Mouse (Mus musculus) layer of hippocampus, postnatal 14 days (tissue): ENCODE measurements around the gene Zfp1. TPM values are rescaled to one million over a fixed set of nuclear protein-coding genes. Genes with fewer than 3 reads are reported as not detected.

Experiments used
- DNase-seq, 2 experiments: peaks; one replicate each; pipeline ENCODE4 v3.0.0; 2021 to 2022; ENCODE audit warnings: low spot score in 2 of 2, mixed read lengths in 1 of 2
- microRNA-seq, 2 experiments: library from miRNA; unstranded; fragments of <30 nt; microRNA quantifications; one replicate each; pipeline ENCODE4 v1.2.0; 2021
- total RNA-seq, 2 experiments: library from RNA; stranded (reverse); gene quantifications; 2 replicates each; pipeline ENCODE4 v1.2.3; 2021

Gene Zfp1
- total RNA-seq, 2 experiments from 2014 or later: 21.2 to 22.7 TPM

DNA sequence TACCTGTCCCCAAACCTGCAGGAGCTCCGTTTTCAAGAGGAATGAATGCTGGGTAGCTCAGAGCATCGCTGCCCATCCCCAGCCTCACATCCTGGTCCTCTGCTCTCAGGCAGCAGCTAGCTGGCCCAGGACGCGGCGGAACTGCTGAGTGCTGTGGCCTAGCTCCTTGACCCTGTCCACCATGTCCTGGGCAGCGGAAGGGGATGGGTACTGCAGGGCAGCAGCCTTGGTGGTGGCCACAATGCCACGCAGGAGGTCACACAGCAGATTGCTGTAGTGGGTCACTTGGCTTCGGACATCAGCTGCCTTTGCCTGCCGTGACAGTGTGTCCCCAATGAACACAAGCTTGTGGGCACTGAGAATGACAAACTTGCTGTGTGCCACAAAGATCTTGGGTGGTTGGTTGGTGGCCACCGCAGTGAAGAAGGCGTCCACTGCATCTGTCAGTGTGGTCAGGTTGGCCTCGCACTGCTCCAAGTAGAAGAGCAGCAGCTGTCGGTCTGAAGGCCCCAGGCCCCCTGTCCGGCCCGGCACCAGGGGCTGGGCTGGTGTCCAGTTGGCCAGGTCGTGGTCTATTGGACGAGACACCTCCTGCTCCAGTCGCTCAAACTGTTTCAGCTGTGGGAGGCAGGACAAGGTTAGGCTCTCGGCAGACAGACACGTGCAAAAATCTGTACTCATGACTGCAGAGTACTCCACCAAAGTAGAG is 67.7 kb downstream of the Zfp1 start:
- DNase-seq: no peak

DNA sequence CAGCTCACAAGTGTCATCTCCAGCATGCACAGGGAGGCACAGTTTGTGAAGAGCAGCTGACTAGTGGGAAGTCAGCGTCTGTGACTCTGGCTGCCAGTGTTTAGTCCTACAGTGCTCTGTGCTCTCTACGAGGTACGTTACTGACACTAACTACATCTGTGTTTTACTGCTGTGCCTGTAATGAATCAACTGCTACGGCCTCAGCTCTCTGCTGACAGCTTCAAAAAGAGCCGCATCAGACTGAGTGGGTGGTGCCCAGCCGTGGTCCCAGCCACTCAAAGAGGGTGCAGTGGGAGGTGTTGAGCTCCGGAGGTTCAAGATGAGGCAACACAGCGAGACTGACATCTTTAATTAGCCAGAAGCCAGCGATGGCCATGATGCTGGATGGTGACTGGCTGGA is 68.9 kb downstream of the Zfp1 start:
- peak in 1 of 2 experiments; percentile 66 for DNase-seq

DNA sequence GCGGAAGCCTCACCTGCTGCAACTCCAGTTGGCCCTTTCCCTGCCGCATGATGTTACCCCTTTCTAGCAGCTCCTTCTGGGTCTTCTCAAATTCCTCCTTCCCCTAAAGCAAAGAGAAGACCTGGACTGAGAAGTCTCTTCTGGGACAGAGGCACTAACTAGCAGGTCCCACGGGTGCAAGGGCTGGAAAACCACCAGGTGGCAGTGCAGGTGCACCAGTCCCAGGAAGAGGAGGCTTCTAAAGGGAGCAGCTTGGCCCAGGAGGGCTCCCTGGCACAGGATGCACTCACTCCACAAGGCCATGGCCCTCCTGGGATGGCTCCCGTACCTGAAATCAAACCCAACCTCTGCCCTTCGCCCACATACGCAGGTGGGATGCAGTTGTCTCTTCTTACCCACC is 69.4 kb downstream of the Zfp1 start:
- peak in 1 of 2 experiments; percentile 60 for DNase-seq

DNA sequence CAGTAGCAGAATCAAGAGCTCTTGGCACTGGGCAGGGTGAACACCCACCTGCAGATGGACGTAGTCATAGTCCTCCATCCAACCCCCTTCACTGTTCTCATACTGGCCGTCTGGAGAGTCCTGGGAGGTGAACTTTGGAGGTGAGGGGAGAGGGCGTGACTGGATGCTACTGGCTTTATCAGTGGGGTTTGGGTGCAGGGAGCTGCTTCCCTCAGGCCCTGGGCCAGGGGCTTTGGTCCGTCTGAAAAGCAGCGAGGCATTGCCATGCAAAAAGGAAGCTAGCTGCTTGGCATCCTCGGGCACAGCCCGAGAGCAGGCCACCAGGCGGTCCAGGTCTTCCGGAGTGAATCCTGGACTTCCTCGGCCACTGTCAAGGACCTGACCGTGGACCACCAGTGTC is 70.1 kb downstream of the Zfp1 start:
- no peak for DNase-seq

DNA sequence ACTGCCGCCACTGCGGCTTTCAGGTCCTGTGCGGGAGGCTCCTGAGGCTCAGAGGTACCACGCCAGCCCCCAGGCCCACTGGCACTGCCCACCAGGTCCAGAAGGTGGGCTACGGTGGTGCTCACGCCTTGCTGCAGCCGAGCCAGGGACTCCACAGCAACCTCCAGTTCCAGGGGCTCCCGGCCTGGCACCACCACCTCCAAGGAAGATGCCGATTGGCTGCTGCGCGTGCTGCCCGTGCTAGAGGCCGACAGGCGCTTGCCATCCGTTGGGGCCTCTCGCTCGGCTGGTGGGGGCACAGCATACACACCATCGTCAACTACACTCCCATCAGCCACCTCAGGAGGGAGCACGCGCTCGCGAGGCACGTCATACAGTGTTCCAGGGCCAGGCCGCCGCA is 70.6 kb downstream of the Zfp1 start:
- no peak for DNase-seq

DNA sequence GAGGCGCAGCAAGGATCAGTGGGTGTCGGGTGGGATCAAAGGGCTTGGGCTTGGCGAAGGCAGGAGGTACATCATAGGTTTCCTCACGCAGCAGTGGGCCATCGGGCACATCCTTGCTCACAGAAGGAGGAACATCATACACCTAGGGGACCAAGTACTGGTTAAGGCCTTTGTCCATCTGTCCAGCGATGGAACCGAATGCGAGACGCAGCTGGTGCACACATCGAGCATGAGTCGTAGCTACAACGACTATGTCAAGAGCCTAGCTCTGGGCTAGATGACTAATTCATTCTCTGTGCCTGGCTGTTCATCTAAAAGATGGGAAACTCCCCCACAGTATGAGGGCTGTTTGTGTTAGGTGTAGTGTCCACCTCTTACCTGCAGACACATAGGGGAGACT is 71.1 kb downstream of the Zfp1 start:
- DNase-seq: no peak

DNA sequence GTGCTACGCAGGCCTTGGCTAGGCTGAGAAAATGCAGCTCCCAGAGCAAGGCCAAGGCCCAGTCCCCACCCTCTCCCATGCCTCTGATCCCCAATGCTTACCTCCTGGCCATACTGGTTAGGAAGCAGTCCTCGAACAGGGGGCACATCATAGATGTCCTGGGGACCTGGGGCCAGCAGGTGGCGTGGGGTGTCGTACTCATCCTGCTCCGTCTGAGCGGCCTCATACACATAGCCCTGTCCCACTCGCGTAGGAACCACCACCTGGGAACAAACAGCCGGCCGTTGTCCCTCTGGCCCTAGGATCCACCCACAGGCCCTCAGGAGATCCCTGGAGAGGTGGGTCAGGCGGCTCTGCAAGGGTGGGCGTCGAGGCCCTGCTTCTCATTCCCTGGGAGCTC is 72.3 kb downstream of the Zfp1 start:
- DNase-seq: no peak

DNA sequence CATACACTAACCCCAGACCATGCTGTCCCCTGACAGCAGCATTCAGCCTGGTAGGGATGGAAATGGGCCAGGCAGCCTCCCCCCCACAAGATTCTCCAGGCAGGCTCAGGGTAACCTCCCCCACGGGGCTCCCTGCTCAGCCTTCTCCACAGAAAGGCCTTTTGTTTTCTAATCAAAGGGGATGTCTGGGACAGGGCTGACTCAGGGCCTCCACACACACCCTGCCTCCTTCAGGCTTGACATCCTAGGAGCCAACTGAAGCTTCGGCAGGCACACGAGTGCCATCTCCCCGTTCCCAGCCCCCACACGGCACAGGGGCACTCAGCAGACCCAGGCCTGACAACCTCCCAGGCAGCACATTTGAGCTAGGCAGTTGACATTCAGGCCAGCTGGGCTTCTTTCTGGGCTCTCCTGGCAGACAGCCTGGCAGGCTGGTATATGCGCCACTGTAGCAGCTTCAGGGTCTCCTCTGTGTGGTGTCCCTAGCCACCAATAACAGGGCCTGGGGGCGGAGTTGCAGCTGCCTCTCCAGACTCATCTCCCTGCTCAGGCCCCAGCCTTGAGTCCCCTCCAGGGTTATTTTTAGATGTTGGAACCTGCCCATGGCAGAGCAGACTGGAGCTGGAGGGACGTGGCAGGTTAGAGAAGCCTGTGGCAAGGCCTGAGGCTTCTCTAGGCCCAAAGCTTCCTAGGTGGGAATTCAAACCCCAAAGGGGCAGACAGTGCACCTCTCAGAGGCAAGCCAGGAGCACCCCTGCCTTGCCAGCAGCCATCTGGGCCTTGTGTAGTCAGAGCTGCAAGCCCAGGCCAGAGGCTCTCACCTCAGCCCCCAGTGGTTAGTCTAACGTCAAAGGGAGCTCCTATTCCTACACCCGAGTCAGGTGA is 73.6 kb downstream of the Zfp1 start:
- DNase-seq: peak; percentile 82 to 89

DNA sequence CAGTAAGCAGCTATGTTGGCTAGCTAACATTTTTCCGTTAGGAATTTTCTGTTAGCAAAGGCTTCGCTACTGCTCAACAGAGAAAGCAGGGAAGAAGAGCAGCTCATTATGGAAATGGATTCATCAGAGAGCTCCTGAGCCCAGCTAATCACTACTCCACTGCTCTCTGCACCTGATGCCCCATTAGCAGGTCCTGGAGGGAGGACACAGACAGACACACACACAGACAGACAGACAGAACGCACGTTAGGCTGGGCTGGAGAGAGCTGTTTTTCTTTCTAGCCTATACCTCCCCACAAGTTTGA is 74.2 kb downstream of the Zfp1 start:
- DNase-seq: no peak

DNA sequence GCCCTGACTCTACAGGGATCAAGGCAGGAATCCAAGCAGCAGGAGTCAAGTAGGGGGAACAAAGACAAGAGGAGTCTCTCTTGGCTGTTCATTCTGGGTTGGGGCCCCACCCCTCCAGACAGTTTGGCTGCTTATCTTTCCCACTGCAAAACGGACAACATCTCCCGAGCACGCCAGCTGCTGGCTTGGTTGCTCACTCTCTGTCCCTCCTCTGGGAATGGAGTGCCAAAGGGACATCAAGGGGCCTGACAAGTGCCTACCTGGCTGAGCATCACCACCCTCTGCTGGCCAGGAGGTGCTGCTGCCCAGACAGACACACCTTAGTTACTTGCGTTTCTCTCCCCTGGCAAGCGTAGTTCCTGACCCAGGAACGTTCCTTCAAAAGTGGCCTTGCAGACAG is 74.7 kb downstream of the Zfp1 start:
- DNase-seq: no peak

DNA sequence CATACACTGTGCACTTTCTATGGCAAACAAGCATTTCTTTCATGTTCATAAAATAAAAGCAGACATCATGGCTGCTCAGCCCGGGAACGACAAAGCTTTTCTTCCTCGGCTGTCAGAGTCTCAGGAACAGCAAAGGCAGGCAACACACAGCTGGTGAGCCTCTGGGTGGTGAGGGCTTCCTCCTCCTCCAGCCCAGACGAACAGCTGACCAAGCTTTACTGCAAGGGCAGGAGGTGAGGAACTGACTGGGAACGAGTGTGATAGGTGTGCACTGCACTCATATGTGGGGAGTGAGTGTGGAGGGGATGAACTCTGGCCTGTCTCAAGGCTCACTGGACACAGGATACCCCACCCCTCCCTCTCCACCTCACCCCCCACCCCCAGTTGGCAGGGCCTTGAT is 75.7 kb downstream of the Zfp1 start:
- DNase-seq: no peak

DNA sequence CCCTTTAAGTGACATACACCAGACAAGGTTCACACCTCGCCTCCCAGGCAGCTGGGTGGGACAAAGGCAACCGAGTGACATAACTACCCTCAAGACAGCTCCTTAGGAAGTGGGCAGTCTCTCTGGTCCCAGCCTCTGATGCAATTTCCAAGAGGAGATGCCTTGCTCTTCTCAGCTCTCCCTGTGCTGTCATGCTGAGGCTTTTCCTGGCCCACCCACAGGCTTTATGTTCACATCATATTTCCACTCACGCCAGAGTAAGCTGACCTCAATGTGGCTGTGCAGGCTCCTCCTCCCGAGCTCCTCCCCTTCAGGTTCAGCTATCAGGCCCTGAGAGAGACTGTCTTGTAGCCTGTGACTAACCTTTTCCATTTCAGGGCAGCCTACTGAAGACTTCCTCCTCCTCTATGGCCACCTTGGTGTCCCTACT is 76.9 kb downstream of the Zfp1 start:
- no peak for DNase-seq

Small RNA genes within 50 kb of the gene (microRNA-seq; reads per million reads assigned to microRNA genes)
- 0 reads per million in 2 experiments for gene Mir7076

Other genes starting within 250 kb of the Zfp1 start
- 10 to 100 TPM; 28.6 to 30.5 TPM for gene Fa2h, start 249.6 kb upstream of the Zfp1 start, total RNA-seq
- gene Wdr59, start 121.3 kb upstream of the Zfp1 start, total RNA-seq: 10 to 100 TPM; 26.6 to 28.3 TPM
- 100 to 1,000 TPM; 116 to 123 TPM for gene Znrf1, start 107.3 kb upstream of the Zfp1 start, total RNA-seq
- gene Ldhd, start 13.0 kb upstream of the Zfp1 start, total RNA-seq: 1 to 10 TPM; 4.6 to 6.2 TPM
- not detected for gene Ctrb1, start 47.6 kb downstream of the Zfp1 start, total RNA-seq
- gene Bcar1, start 100.4 kb downstream of the Zfp1 start, total RNA-seq: 10 to 100 TPM; 66.5 to 73.8 TPM
- gene Cfdp1, start 210.9 kb downstream of the Zfp1 start, total RNA-seq: 10 to 100 TPM; 76.0 to 81.3 TPM
- 1 to 10 TPM; 3.5 to 4.4 TPM for gene Tmem170, start 233.3 kb downstream of the Zfp1 start, total RNA-seq